In the genomic region with DNA sequence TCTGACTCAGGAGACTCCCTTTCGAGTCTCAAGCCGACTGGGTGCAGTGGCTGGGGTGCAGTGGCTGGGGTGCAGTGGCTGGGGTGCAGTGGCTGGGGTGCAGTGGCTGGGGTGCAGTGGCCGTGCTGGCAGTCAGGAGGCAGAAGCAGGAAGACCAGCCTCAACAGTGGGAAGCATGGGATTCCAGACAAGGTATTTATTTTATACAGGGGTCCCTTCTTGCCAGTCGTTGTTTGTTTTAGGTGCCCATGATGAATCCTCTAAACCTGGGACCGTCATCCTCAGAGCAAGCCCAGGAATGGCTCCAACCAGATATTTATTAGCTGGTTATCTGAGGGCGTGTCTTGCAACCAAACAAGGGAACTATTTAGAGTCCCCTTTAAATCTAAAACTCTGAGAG, we compare ENCODE assay signal across 33 mouse cellular contexts. TPM values are rescaled to one million over a fixed set of nuclear protein-coding genes. Genes with fewer than 3 reads are reported as not detected.
DNase-seq lines count a peak whose midpoint lies in the region; ATAC-seq and TF ChIP-seq lines count a peak whose summit lies in the region.
"Had no signal": no experiment of that assay in that cellular context is flagged by ENCODE, and none has a peak within 500 bp of the region (broad histone marks: within the 10 kb centered on the region; RNA-seq: fewer than 3 reads in every experiment).

No protein-coding gene starts in this region.

- H3K4me2 ChIP-seq in stomach, postnatal 0 days (replicated peaks; ENCODE audit: low read depth) = no peak overlapping the region
- H3K4me2 ChIP-seq: embryonic facial prominence, embryonic 15.5 days; forebrain, embryonic 15.5 days; heart, embryonic 12.5 days; hindbrain, embryonic 13.5 days; kidney, embryonic 15.5 days; limb, embryonic 13.5 days; liver, embryonic 11.5 days; midbrain, embryonic 15.5 days; neural tube, embryonic 15.5 days had no signal

- no peaks in the 10 kb centered on the region for H3K9me3 ChIP-seq in stomach, postnatal 0 days (ENCODE audit: control insufficient read depth, low read length)
- H3K9me3 ChIP-seq: embryonic facial prominence, embryonic 10.5 days; embryonic facial prominence, embryonic 15.5 days; forebrain, embryonic 15.5 days; heart, embryonic 12.5 days; hindbrain, embryonic 13.5 days; kidney, embryonic 15.5 days; limb, embryonic 13.5 days; midbrain, embryonic 10.5 days; midbrain, embryonic 15.5 days; neural tube, embryonic 15.5 days had no signal

- intact Hi-C loops in heart, adult 2 months (cut with DNase I) = loop anchor here (10.0 kb wide), 1 partner anchor 559 kb away; a partner anchor contains a TSS
- intact Hi-C loops in heart, postnatal 14 days (cut with DNase I) = no loop called here

- ATAC-seq in stomach, postnatal 0 days (ENCODE audit: low FRiP score, low TSS enrichment) = no peak
- ATAC-seq: forebrain, embryonic 15.5 days; midbrain, embryonic 15.5 days had no signal

- H3K27ac ChIP-seq in heart, adult 2 months = peak overlapping the region; percentile 99
- H3K27ac ChIP-seq in kidney, adult 2 months (ENCODE audit: insufficient read depth, low read depth, low read length) = peak overlapping the region; percentile 97; the same call in 1 of the 2 replicates
- H3K27ac ChIP-seq in bone marrow macrophage, adult 2 months (ENCODE audit: insufficient read depth, low read depth, low read length) = peak overlapping the region; percentile 26
- peak overlapping the region; percentile 49; the same call in 1 of the 2 replicates for H3K27ac ChIP-seq in stomach, postnatal 0 days (replicated peaks)
- H3K27ac ChIP-seq: embryonic facial prominence, embryonic 10.5 days; embryonic facial prominence, embryonic 15.5 days; forebrain, embryonic 15.5 days; hindbrain, embryonic 13.5 days; kidney, embryonic 15.5 days; left cerebral cortex, adult 2 months; limb, embryonic 13.5 days; midbrain, embryonic 10.5 days; midbrain, embryonic 15.5 days; neural tube, embryonic 15.5 days had no signal

- DNase-seq in heart, adult 2 months = no peak
- DNase-seq in heart, postnatal 14 days = no peak
- DNase-seq in kidney, adult 2 months = no peak
- DNase-seq in kidney, postnatal 10 days = no peak
- peak; percentile 14 for DNase-seq in stomach, postnatal 0 days (ENCODE audit: low spot score)
- no peak for DNase-seq in adrenal gland, adult 8-10 months
- DNase-seq: adrenal gland, postnatal 36 days; cerebellum, adult 8-10 months; cerebellum, postnatal 25 days; lung, adult 2 months; lung, postnatal 14 days; retina, postnatal 1 day; right cerebral cortex, postnatal 14 days; thymus, postnatal 4 days had no signal

- peaks cover 3% of the 10 kb centered on the region for H3K36me3 ChIP-seq in heart, adult 2 months (ENCODE audit: control insufficient read depth, insufficient read depth, low read length)
- no peaks in the 10 kb centered on the region; the same call in 1 of the 2 replicates for H3K36me3 ChIP-seq in kidney, adult 2 months (ENCODE audit: control insufficient read depth, insufficient read depth, low read length)
- H3K36me3 ChIP-seq in stomach, postnatal 0 days (ENCODE audit: control insufficient read depth, insufficient read depth, low read length) = no peaks in the 10 kb centered on the region
- H3K36me3 ChIP-seq: embryonic facial prominence, embryonic 10.5 days; embryonic facial prominence, embryonic 15.5 days; forebrain, embryonic 15.5 days; heart, embryonic 12.5 days; hindbrain, embryonic 13.5 days; kidney, embryonic 15.5 days; limb, embryonic 13.5 days; midbrain, embryonic 10.5 days; midbrain, embryonic 15.5 days; neural tube, embryonic 15.5 days had no signal

- TF ChIP-seq EP300 in heart, adult 2 months (IDR thresholded peaks at IDR 0.05; ENCODE audit: insufficient read depth, low read depth, low read length) = no peak
- TF ChIP-seq EP300 in stomach, postnatal 0 days (optimal IDR thresholded peaks at IDR 0.05) = no peak

- H3K79me2 ChIP-seq in heart, adult 2 months (replicated peaks; ENCODE audit: control insufficient read depth, insufficient read depth, low read length) = 0 out of 2 replicates have a peak, but pooled peaks cover 2% of the 10 kb centered on the region

- WGBS in heart, adult 2 months = 57% methylated on average over 6 of the region's 6 CpGs
- 82% methylated on average over 6 of the region's 6 CpGs for WGBS in kidney, adult 2 months
- WGBS in stomach, postnatal 0 days = 55% methylated on average over 6 of the region's 6 CpGs

- no peak overlapping the region for H3K4me3 ChIP-seq in heart, adult 2 months
- no peak overlapping the region for H3K4me3 ChIP-seq in kidney, adult 2 months (ENCODE audit: insufficient read depth, low read depth, low read length)
- H3K4me3 ChIP-seq in bone marrow macrophage, adult 2 months (ENCODE audit: insufficient read depth, low read length) = no peak overlapping the region
- H3K4me3 ChIP-seq in stomach, postnatal 0 days (ENCODE audit: low read depth, low read length) = no peak overlapping the region
- H3K4me3 ChIP-seq: embryonic facial prominence, embryonic 10.5 days; embryonic facial prominence, embryonic 15.5 days; forebrain, embryonic 15.5 days; heart, embryonic 12.5 days; hindbrain, embryonic 13.5 days; kidney, embryonic 15.5 days; layer of hippocampus, adult 2 months; left cerebral cortex, adult 2 months; limb, embryonic 13.5 days; midbrain, embryonic 10.5 days; midbrain, embryonic 15.5 days; neural tube, embryonic 15.5 days had no signal

- H3K27me3 ChIP-seq in heart, adult 2 months (ENCODE audit: control insufficient read depth, insufficient read depth, low read length) = no peaks in the 10 kb centered on the region
- H3K27me3 ChIP-seq in kidney, adult 2 months (replicated peaks; ENCODE audit: control insufficient read depth, insufficient read depth, low read length) = no peaks in the 10 kb centered on the region
- no peaks in the 10 kb centered on the region for H3K27me3 ChIP-seq in stomach, postnatal 0 days (ENCODE audit: control insufficient read depth, insufficient read depth, low read length)
- H3K27me3 ChIP-seq: embryonic facial prominence, embryonic 15.5 days; forebrain, embryonic 15.5 days; heart, embryonic 12.5 days; hindbrain, embryonic 13.5 days; kidney, embryonic 15.5 days; limb, embryonic 13.5 days; midbrain, embryonic 15.5 days; neural tube, embryonic 15.5 days had no signal

- no peak for TF ChIP-seq CTCF in heart, adult 2 months (IDR thresholded peaks at IDR 0.05)
- no peak for TF ChIP-seq CTCF in kidney, adult 2 months (conservative IDR thresholded peaks at IDR 0.05; ENCODE audit: insufficient read depth, insufficient read length, low read depth, low read length)
- TF ChIP-seq CTCF in bone marrow macrophage, adult 2 months (IDR thresholded peaks at IDR 0.05; ENCODE audit: low read depth, low read length) = no peak
- no peak for TF ChIP-seq CTCF in stomach, postnatal 0 days (IDR thresholded peaks at IDR 0.05; ENCODE audit: low read depth)

- H3K9ac ChIP-seq in heart, adult 2 months (ENCODE audit: low read depth, low read length) = no peak overlapping the region
- no peak overlapping the region for H3K9ac ChIP-seq in stomach, postnatal 0 days (ENCODE audit: low read length)
- H3K9ac ChIP-seq: embryonic facial prominence, embryonic 15.5 days; forebrain, embryonic 15.5 days; heart, embryonic 12.5 days; hindbrain, embryonic 13.5 days; kidney, embryonic 15.5 days; limb, embryonic 13.5 days; midbrain, embryonic 15.5 days; neural tube, embryonic 15.5 days had no signal

- H3K4me1 ChIP-seq in heart, adult 2 months (ENCODE audit: control insufficient read depth, insufficient read depth, low read length) = peaks cover 21% of the 10 kb centered on the region
- peaks cover 23% of the 10 kb centered on the region; the same call in 1 of the 2 replicates for H3K4me1 ChIP-seq in kidney, adult 2 months (ENCODE audit: control insufficient read depth, insufficient read depth, low read length)
- H3K4me1 ChIP-seq in bone marrow macrophage, adult 2 months (ENCODE audit: control insufficient read depth, insufficient read depth, low read length) = peaks cover 25% of the 10 kb centered on the region
- H3K4me1 ChIP-seq in stomach, postnatal 0 days (replicated peaks; ENCODE audit: control insufficient read depth, insufficient read depth) = peaks cover 7% of the 10 kb centered on the region

- TF ChIP-seq POLR2A in heart, adult 2 months (IDR thresholded peaks at IDR 0.05; ENCODE audit: insufficient read depth, low read depth, low read length) = no peak
- no peak for TF ChIP-seq POLR2A in kidney, adult 2 months (IDR thresholded peaks at IDR 0.05; ENCODE audit: low read depth, low read length)
- TF ChIP-seq POLR2A in bone marrow macrophage, adult 2 months (IDR thresholded peaks at IDR 0.05; ENCODE audit: borderline replicate concordance, low read depth, low read length) = no peak

RNA-seq across cellular contexts. Expression of a gene that starts 4.2 kb away (rescaled TPM):
- 100 to 1,000 TPM; 276 to 338 TPM for total RNA-seq in heart, adult 2 months (2021)
- 515 and 744 TPM in 2 replicates for polyA plus RNA-seq in heart, adult 2 months (2012; rRNA removed)
- 100 to 1,000 TPM; 512 to 552 TPM for total RNA-seq in heart, postnatal 14 days (2021)
- polyA plus RNA-seq in kidney, adult 2 months (2012; rRNA removed) = 514 and 518 TPM in 2 replicates
- polyA plus RNA-seq in bone marrow macrophage, adult 2 months (2012; ENCODE audit: insufficient read depth, insufficient read length, missing spikeins) = 868 and 944 TPM in 2 replicates
- polyA plus RNA-seq in stomach, postnatal 0 days (2015; fragmentation: Nextera tagmentation; extraction: Ambion mirVana) = 273 and 276 TPM in 2 replicates
- 100 to 1,000 TPM; 374 to 825 (median 652) TPM for total RNA-seq in adrenal gland, adult 8-10 months (2022)

RNA-seq across cellular contexts. Expression of a gene that starts 23.2 kb away (rescaled TPM):
- 1 to 10 TPM; 1.8 to 2.8 TPM for total RNA-seq in heart, adult 2 months (2021)
- not detected in 2 replicates for polyA plus RNA-seq in heart, adult 2 months (2012; rRNA removed)
- total RNA-seq in heart, postnatal 14 days (2021) = 1 to 10 TPM; 3.7 to 4.5 TPM
- 0.20 TPM in 1 of 2 replicates, not detected in the other for polyA plus RNA-seq in kidney, adult 2 months (2012; rRNA removed)
- polyA plus RNA-seq in bone marrow macrophage, adult 2 months (2012; ENCODE audit: insufficient read depth, insufficient read length, missing spikeins) = not detected in 2 replicates
- 0.18 and 0.46 TPM in 2 replicates for polyA plus RNA-seq in stomach, postnatal 0 days (2015; fragmentation: Nextera tagmentation; extraction: Ambion mirVana)
- total RNA-seq in adrenal gland, adult 8-10 months (2022) = not detected
- total RNA-seq: adrenal gland, adult 18-20 months; adrenal gland, postnatal 36 days; layer of hippocampus, adult 2 months; layer of hippocampus, postnatal 14 days; left cerebral cortex, adult 2 months; left cerebral cortex, postnatal 36 days; megakaryocyte progenitor cell, adult 5-6 weeks had no signal
- polyA plus RNA-seq: frontal cortex, adult 2 months; lung, adult 2 months had no signal

RNA-seq across cellular contexts. Expression of a gene that starts 28.6 kb away (rescaled TPM):
- total RNA-seq in heart, adult 2 months (2021) = 100 to 1,000 TPM; 289 to 295 TPM
- polyA plus RNA-seq in heart, adult 2 months (2012; rRNA removed) = 199 and 261 TPM in 2 replicates
- total RNA-seq in heart, postnatal 14 days (2021) = 100 to 1,000 TPM; 219 to 221 TPM
- polyA plus RNA-seq in kidney, adult 2 months (2012; rRNA removed) = 0.23 and 3.9 TPM in 2 replicates
- not detected in 2 replicates for polyA plus RNA-seq in bone marrow macrophage, adult 2 months (2012; ENCODE audit: insufficient read depth, insufficient read length, missing spikeins)
- 0.10 and 0.28 TPM in 2 replicates for polyA plus RNA-seq in stomach, postnatal 0 days (2015; fragmentation: Nextera tagmentation; extraction: Ambion mirVana)
- total RNA-seq in adrenal gland, adult 8-10 months (2022) = under 1 TPM in 1 of 4 experiments, not detected in 3; 0.27 TPM
- total RNA-seq: adrenal gland, postnatal 36 days; megakaryocyte progenitor cell, adult 5-6 weeks had no signal

RNA-seq across cellular contexts. Expression of a gene that starts 40.4 kb away (rescaled TPM):
- 10 to 100 TPM; 24.3 to 35.0 TPM for total RNA-seq in heart, adult 2 months (2021)
- 20.1 and 21.9 TPM in 2 replicates for polyA plus RNA-seq in heart, adult 2 months (2012; rRNA removed)
- 10 to 100 TPM; 21.8 to 25.3 TPM for total RNA-seq in heart, postnatal 14 days (2021)
- polyA plus RNA-seq in kidney, adult 2 months (2012; rRNA removed) = 14.5 and 15.3 TPM in 2 replicates
- 111 and 129 TPM in 2 replicates for polyA plus RNA-seq in bone marrow macrophage, adult 2 months (2012; ENCODE audit: insufficient read depth, insufficient read length, missing spikeins)
- polyA plus RNA-seq in stomach, postnatal 0 days (2015; fragmentation: Nextera tagmentation; extraction: Ambion mirVana) = 16.1 and 20.1 TPM in 2 replicates
- 10 to 100 TPM; 35.7 to 54.5 (median 40.0) TPM for total RNA-seq in adrenal gland, adult 8-10 months (2022)

RNA-seq across cellular contexts. Expression of a gene that starts 42.8 kb away (rescaled TPM):
- total RNA-seq in heart, adult 2 months (2021) = 1 to 10 TPM; 1.3 to 2.4 TPM
- polyA plus RNA-seq in heart, adult 2 months (2012; rRNA removed) = 2.1 and 3.1 TPM in 2 replicates
- 1 to 10 TPM; 1.3 to 1.8 TPM for total RNA-seq in heart, postnatal 14 days (2021)
- polyA plus RNA-seq in kidney, adult 2 months (2012; rRNA removed) = 0.23 and 0.38 TPM in 2 replicates
- polyA plus RNA-seq in bone marrow macrophage, adult 2 months (2012; ENCODE audit: insufficient read depth, insufficient read length, missing spikeins) = 0.28 TPM in 1 of 2 replicates, not detected in the other
- 1.3 TPM in 2 replicates for polyA plus RNA-seq in stomach, postnatal 0 days (2015; fragmentation: Nextera tagmentation; extraction: Ambion mirVana)
- 1 to 10 TPM; 1.1 to 2.3 (median 1.7) TPM for total RNA-seq in adrenal gland, adult 8-10 months (2022)
- total RNA-seq: megakaryocyte progenitor cell, adult 5-6 weeks had no signal

Comparison
In these comparisons a context has a peak if more than half of its experiments do, and no peak if none do; other contexts are left out.
1. H3K27ac ChIP-seq: peak in every context shown above with its lines; median percentile 99 in heart, adult 2 months; 97 in kidney, adult 2 months; 49 in stomach, postnatal 0 days; 26 in bone marrow macrophage, adult 2 months.
2. RNA of a gene that starts 28.6 kb away (polyA plus RNA-seq): 199 to 261 TPM in heart, adult 2 months; 0.23 to 3.9 TPM in kidney, adult 2 months, not detected in bone marrow macrophage, adult 2 months and 0.10 to 0.28 TPM in stomach, postnatal 0 days; every median in the first group is over 10 times any median in the second.